Mouse (Mus musculus): Measurements from ENCODE around the gene Prkrip1.

- TF ChIP-seq CTCF (conservative IDR thresholded peaks at IDR 0.05 in 1 of 2, IDR thresholded peaks at IDR 0.05 in 1 of 2; ENCODE audit: low read depth in 2 of 2, low read length in 2 of 2), result peak; percentile 41 to 73; a peak in 3 of 4 replicates
- TF ChIP-seq TCF12 (IDR thresholded peaks at IDR 0.05; ENCODE audit: low read depth, low read length), result no peak
- TF ChIP-seq CHD2 (IDR thresholded peaks at IDR 0.05; ENCODE audit: low read length), result no peak
- TF ChIP-seq POLR2A (IDR thresholded peaks at IDR 0.05; ENCODE audit: low read depth, low read length), result no peak
Observed at GRCm38 (mm10) chr5:136137658-136138274, 61.0 kb downstream of the Prkrip1 start.

All from CH12.LX (cell line).